Mouse (Mus musculus) midbrain, embryonic 14.5 days (tissue): Measurements from ENCODE around the gene Spaca6. TPM values are rescaled to one million over a fixed set of nuclear protein-coding genes. Genes with fewer than 3 reads are reported as not detected.
"Not testable (repeated sequence)": the region's sequence is repeated elsewhere in the genome, so short reads cannot be mapped to it uniquely, and the experiment has no call there.

Source experiments
- ATAC-seq: fragments of 200-750 bp; cut with Nextera tagmentation; 2 replicates; pipeline ENCODE4 v1.8.0; 2017; ENCODE audit warnings: moderate number of reproducible peaks, moderate library complexity; ENCODE audit not compliant: low FRiP score, low TSS enrichment
- DNase-seq: peaks from one replicate; pipeline ENCODE4 v3.0.0-alpha.2; 2015
- H3K27ac ChIP-seq: fragments of 300-500 bp; sonication (generic); replicated peaks from 2 replicates; pipeline ENCODE4 v1.5.1; 2014; ENCODE audit warnings: mild to moderate bottlenecking, low read depth, low read length, moderate library complexity
- H3K27me3 ChIP-seq: fragments of 300-500 bp; sonication (generic); 2 replicates; pipeline ENCODE4 v1.6.1; 2014; ENCODE audit warnings: low read length, control low read depth, mixed read lengths; ENCODE audit not compliant: control insufficient read depth, insufficient read depth
- H3K36me3 ChIP-seq: fragments of 300-500 bp; sonication (generic); 2 replicates; pipeline ENCODE4 v1.6.1; 2014; ENCODE audit warnings: low read length, control low read depth; ENCODE audit not compliant: control insufficient read depth, insufficient read depth
- H3K4me1 ChIP-seq: fragments of 300-500 bp; sonication (generic); 2 replicates; pipeline ENCODE4 v1.6.1; 2014; ENCODE audit warnings: mild to moderate bottlenecking, antibody characterized with exemption, low read length, control low read depth; ENCODE audit not compliant: control insufficient read depth, insufficient read depth
- H3K4me2 ChIP-seq: fragments of 300-500 bp; sonication (generic); 2 replicates; pipeline ENCODE4 v1.6.1; 2014; ENCODE audit warnings: mild to moderate bottlenecking, low read length, moderate library complexity
- H3K4me3 ChIP-seq: fragments of 300-500 bp; sonication (generic); replicated peaks from 2 replicates; pipeline ENCODE4 v1.5.1; 2014; ENCODE audit warnings: low read depth, low read length
- H3K9ac ChIP-seq: fragments of 300-500 bp; sonication (generic); replicated peaks from 2 replicates; pipeline ENCODE4 v1.6.1; 2014; ENCODE audit warnings: mild to moderate bottlenecking, low read length, moderate library complexity
- H3K9me3 ChIP-seq: fragments of 300-500 bp; sonication (generic); 2 replicates; pipeline ENCODE4 v1.6.1; 2016; ENCODE audit warnings: low read length, control low read depth, mixed read lengths; ENCODE audit not compliant: control insufficient read depth
- WGBS: fragments of 180-500 bp; shearing (Covaris S2); extraction: QIAGEN DNeasy Blood & Tissue Kit; methylation state at CpG from one replicate; pipeline ENCODE4 v1.1.7; 2014; 5-methylcytosine and 5-hydroxymethylcytosine counted together
- polyA plus RNA-seq: library from polyadenylated mRNA; unstranded; fragments of >200 nt; fragmentation: Nextera tagmentation; extraction: Ambion mirVana; gene quantifications from 2 replicates; pipeline ENCODE4 v1.2.1, GENCODE M21; 2014

Gene Spaca6
- polyA plus RNA-seq, 1 experiment from 2014 or later: 18.5 TPM

DNA sequence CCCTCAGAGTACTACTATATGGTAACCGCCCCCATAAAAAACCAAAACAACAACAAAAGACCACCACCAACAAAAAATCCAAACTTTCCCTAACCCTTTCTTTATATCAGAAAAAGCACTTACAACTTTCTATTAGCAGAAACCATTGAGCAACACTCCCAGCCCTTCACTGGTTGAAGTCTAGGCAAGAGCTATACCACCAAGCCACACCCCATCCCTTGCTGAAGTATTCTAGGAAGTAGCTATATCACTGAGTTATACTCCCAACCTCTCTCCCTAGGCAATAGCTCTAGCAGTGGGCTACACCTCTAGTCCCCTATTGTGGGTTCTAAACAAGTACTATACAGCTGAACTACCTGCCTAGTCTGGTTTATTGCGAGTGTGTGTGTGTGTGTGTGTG, 12.3 kb downstream of the Spaca6 start:
- Histone ChIP-seq H3K27me3 (no peaks in the 10 kb centered on the region), H3K9me3 (no peaks in the 10 kb centered on the region), H3K4me3 (no peak overlapping the region), H3K27ac (no peak overlapping the region), H3K4me1 (peaks cover 26% of the 10 kb centered on the region), H3K4me2 (peak overlapping the region; percentile 75), H3K36me3 (peaks cover 26% of the 10 kb centered on the region), H3K9ac (no peak overlapping the region)
- ATAC-seq: no peak
- DNase-seq: no peak
- WGBS: 91% methylated on average over 2 of the region's 2 CpGs

DNA sequence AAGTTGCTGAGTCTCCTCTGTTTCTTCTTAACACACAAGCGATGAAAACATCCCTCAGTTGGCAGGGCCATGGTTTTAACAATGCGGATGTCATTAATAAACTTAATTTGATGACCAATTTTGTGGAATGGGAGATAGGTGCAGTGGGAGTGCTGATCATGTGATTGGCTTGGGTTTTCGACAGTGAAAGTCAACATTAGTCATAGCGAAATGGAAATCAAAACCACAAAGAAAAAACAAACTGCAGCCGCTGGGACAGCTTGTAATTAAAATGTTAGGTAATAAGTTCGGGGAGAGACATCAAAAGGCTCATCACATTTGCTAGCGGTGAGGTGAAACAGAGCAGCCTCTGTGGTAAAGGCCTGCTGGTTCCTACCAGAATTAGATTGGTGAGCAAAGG, 13.8 kb downstream of the Spaca6 start:
- H3K4me2 ChIP-seq: no peak overlapping the region
- peaks cover 18% of the 10 kb centered on the region for H3K4me1 ChIP-seq
- H3K4me3 ChIP-seq: no peak overlapping the region
- H3K36me3 ChIP-seq: peaks cover 19% of the 10 kb centered on the region
- H3K27me3 ChIP-seq: no peaks in the 10 kb centered on the region
- DNase-seq (no peak), ATAC-seq (no peak)
- WGBS: 94% methylated on average over 7 of the region's 7 CpGs
- no peaks in the 10 kb centered on the region for H3K9me3 ChIP-seq
- H3K9ac ChIP-seq: no peak overlapping the region
- H3K27ac ChIP-seq: no peak overlapping the region

DNA sequence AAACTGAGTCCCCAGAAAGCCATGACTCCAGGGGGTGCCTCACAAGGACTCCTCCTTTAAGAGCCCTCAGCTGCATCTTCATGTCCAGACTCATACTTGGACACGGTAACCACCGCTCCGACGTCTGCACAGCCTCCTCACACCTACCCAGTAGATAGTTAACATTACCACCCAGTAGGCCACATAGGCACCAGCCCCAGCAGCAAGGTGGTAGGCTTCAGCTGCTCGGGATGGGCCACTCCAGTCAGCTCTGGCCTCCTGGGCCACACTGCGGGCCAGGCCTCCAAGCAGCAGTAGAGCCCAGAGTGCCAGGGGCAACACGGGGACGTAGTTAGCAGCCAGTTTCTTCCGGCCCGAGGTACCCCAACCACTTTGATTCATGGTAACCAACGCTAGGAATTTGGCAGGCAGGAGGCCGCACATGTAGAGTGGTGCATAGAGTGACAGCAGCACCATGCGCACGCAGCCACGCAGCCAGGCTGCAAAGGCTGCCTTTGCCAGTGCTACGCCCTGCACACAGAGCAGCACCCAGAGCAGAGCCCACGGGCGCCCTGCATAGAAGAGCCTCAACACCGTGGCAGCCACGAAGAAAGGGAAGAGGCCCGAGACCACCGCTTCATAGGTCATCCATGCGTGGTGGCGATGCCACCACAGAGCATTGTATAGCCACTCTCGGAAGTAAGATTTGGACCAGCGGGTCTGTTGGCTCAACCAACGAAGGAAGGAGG, 16.7 kb downstream of the Spaca6 start:
- Histone ChIP-seq H3K36me3 (peaks cover 10% of the 10 kb centered on the region; the same call in 1 of the 2 replicates), H3K4me1 (peaks cover 4% of the 10 kb centered on the region), H3K27ac (no peak overlapping the region), H3K4me2 (no peak overlapping the region), H3K4me3 (no peak overlapping the region), H3K27me3 (no peaks in the 10 kb centered on the region), H3K9ac (no peak overlapping the region), H3K9me3 (no peaks in the 10 kb centered on the region)
- 81% methylated on average over 27 of the region's 27 CpGs for WGBS
- DNase-seq (no peak), ATAC-seq (peak; percentile 60)

DNA sequence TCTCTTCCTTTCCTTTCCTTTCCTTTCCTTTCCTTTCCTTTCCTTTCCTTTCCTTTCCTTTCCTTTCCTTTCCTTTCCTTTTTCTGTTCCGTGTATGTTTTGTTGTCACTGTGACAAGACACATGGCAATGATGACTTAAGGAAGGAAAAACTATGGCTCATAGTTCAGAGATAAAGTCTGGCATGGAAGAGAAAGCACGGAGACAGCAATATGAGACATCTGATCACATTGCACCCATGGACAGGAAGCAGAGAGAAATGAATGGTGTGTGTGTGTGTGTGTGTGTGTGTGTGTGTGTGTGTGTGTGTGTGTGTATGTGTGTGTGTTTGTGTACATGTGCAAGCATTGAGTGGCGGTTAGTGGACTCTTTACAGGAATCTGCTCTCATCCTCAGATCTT, 17.6 kb downstream of the Spaca6 start:
- H3K27me3 ChIP-seq, H3K9me3 ChIP-seq: not testable (repeated sequence)
- 89% methylated on average over 3 of the region's 3 CpGs for WGBS

DNA sequence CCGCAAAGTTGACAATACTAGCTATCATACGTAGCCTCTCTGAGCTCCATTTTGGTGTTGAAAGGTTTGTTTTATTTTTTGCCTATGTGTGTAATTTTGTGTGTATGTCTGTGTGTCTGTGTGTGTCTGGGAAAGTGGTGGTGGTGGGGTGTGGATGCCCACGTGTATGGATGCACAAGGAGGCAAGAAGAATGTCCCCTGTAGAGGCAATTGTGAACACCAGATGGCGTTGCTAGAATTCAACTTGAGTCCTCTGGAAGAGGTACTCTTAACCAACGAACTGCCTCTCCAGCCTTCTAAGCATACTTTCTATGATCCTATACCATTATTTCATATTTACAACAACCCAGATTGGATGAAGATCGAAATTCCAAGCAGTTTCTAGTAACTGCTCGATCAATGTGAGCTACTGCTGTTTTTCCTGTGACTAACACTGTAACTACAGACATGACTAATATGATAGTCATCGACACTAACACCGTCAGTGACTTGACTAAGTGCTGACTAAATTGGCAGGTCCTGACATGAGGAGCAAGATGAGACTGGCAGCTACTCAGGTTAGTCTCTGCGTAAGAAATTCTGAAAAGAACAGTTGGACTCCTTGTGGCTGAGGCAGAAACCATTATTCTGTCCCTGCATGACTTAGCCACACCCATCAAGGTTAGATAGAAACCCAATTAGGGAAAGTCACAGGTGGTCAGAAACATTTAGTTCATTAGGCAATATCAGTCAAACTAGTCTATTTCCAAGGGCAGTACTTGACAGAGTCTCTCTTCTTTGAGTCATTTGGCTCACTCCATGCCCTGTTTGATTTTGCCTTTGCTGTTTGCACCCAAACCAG, 18.4 kb downstream of the Spaca6 start:
- ATAC-seq: no peak
- no peaks in the 10 kb centered on the region for H3K9me3 ChIP-seq
- H3K27ac ChIP-seq: no peak overlapping the region
- 73% methylated on average over 10 of the region's 10 CpGs for WGBS
- H3K4me2 ChIP-seq: no peak overlapping the region
- no peak overlapping the region for H3K4me3 ChIP-seq
- H3K4me1 ChIP-seq: no peaks in the 10 kb centered on the region
- DNase-seq: no peak
- no peak overlapping the region for H3K9ac ChIP-seq
- H3K27me3 ChIP-seq: no peaks in the 10 kb centered on the region
- 0 out of 2 replicates have a peak, but pooled peaks cover 7% of the 10 kb centered on the region for H3K36me3 ChIP-seq

More for the DNA sequence above, 17.6 kb downstream of the Spaca6 start:
- not testable (repeated sequence) for H3K4me2 ChIP-seq, H3K27ac ChIP-seq, H3K9ac ChIP-seq, H3K4me3 ChIP-seq, H3K4me1 ChIP-seq, DNase-seq, ATAC-seq
- H3K36me3 ChIP-seq: peaks cover 10% of the 10 kb centered on the region; the same call in 1 of the 2 replicates

DNA sequence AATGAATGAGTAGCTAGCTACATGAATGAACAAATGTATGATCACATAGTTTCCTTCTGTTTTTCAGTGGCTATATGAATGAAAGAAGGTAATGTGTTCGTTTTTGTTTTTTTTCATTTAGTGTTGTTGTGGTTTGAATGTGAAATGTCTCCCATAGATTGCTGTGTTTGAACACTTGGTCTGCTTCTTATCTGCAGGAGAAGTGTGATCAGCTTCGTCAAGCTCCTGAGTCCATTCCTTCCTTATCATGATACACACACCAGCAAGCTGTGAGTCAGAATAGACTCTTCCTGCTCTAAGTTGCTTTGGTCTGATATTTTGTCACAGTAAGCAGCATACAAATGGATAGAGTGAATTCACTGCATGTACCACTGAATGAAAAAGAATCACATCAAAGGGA, 22.0 kb downstream of the Spaca6 start:
- Histone ChIP-seq H3K9ac (no peak overlapping the region), H3K4me3 (no peak overlapping the region), H3K4me2 (no peak overlapping the region), H3K4me1 (no peaks in the 10 kb centered on the region), H3K36me3 (no peaks in the 10 kb centered on the region), H3K27me3 (no peaks in the 10 kb centered on the region), H3K27ac (no peak overlapping the region), H3K9me3 (no peaks in the 10 kb centered on the region)
- DNase-seq: no peak
- 82% methylated on average over 2 of the region's 2 CpGs for WGBS
- no peak for ATAC-seq

DNA sequence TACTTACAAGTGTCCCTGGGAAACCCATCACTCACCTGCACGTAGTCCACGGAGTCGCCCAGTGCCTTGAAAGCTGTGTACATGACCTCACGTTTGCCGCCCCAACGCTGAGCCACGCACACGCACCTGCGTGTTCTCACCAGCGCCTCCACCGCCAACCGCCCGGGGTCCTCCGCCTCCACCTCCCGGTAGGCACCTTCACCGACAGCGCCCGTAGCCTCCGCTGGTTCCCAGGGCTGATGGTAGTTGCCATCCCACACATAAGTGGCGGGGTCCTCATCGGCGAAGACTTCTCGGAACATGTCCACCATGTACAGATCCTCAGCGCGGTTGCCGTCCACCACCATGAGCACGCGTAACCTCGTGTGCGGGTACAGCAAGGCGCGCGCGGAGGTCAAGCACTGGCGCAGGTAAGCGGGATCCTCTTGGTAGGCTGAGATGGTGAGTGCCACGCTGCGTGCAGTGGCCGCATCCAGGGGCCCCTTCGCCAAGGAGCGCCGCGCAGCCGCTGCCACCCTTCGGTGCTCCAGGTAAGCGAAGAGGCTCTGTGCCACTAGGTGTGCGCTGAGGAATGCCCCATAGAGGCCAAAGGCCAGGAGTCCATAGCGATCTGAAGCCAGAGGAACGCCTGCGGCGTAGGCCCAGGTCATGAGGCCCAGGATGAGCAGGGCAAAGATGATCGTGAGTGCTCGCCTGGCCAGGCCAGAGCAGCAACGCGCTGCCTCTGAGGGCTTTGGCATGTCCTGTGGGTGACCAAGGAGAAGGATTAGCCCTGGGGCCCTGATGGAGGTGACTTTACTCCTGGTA, 23.2 kb downstream of the Spaca6 start:
- ATAC-seq: peak; percentile 40; the same call in 1 of the 2 replicates
- Histone ChIP-seq H3K9ac (0 out of 2 replicates have a peak overlapping the region, but pooled peaks have one; percentile 12), H3K9me3 (no peaks in the 10 kb centered on the region), H3K27me3 (no peaks in the 10 kb centered on the region), H3K4me3 (peak overlapping the region; percentile 19), H3K4me1 (no peaks in the 10 kb centered on the region), H3K27ac (no peak overlapping the region), H3K36me3 (no peaks in the 10 kb centered on the region), H3K4me2 (peak overlapping the region; percentile 45)
- DNase-seq: no peak
- 23% methylated on average over 55 of the region's 55 CpGs for WGBS

DNA sequence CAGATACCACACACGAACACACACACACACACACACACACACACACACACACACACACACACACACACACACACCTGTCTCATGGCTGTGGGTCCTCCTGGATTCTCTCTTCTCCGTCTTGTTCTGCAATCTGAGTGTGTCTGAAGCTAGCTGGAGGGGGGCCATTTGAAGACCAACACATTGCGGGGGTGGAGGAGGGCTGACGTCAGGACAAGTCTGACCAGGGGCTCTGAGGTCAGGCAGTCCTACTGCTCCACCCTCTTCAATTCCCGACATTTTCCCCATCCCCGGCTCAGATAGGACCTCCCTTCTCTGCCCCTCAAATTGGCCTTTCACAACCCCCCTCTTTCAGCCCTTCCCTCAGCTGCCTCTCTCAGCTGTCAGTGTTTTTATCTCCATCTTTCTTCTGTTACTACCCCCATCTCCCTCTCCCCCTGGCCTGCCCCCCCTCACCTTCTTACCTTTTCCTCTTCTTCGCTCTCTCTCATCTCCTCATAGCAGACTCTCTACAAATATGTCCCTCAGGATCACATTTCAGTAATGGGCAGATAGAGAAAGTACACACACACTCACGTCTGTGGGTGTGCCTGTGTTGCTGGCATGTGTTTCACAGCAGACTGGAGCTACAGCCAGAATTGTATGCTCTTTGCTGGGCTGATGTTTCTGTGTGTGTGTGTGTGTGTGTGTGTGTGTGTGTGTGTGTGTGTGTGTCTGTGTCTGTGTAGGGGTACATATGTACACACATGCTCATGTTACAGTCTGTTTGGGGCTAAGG, 28.3 kb downstream of the Spaca6 start, which contains the start of gene Has1:
Gene Has1 (minus strand): TSS at position 142 of the 775 bp plus-strand sequence.
- Histone ChIP-seq H3K27me3 (no peaks in the 10 kb centered on the region), H3K4me2 (no peak within 1 kb of the TSS), H3K9me3 (no peaks in the 10 kb centered on the region), H3K4me3 (no peak within 1 kb of the TSS), H3K36me3 (no peaks in the 10 kb centered on the region), H3K9ac (no peak within 1 kb of the TSS), H3K4me1 (no peaks in the 10 kb centered on the region), H3K27ac (no peak within 1 kb of the TSS)
- WGBS: 72% methylated on average over 8 of the region's 8 CpGs
- no peak for DNase-seq
- ATAC-seq: peak; percentile 34; the same call in 1 of the 2 replicates
